19 mouse cellular contexts compared by ENCODE assay signal in the genomic region with DNA sequence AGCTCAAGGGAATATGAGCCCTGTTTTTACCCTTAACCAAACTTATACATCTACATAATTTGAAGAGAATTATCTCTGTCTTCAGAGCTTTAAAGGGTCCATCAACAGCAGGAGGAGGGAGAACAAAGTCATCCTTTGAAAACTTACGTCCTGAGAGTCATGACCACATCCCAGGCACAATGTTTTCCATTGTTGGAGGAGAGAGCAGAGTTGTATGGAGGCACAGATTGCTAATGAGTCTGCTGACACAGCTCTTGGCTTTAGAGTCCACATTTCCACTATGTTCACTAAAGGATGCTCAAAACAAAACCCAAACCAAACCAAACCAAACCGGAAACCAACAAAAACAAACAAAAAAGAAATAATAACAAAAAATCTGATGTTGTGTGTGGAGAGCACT. TPM values are rescaled to one million over a fixed set of nuclear protein-coding genes. Genes with fewer than 3 reads are reported as not detected.
"Had no signal": no experiment of that assay in that cellular context is flagged by ENCODE, and none has a peak within 500 bp of the region (broad histone marks: within the 10 kb centered on the region; RNA-seq: fewer than 3 reads in every experiment).

No protein-coding gene starts in this region.

- H3K36me3 ChIP-seq: midbrain, embryonic 10.5 days; midbrain, embryonic 12.5 days; neural tube, embryonic 13.5 days; neural tube, embryonic 15.5 days; stomach, embryonic 15.5 days had no signal

- H3K27me3 ChIP-seq: midbrain, embryonic 12.5 days; neural tube, embryonic 13.5 days; neural tube, embryonic 15.5 days; stomach, embryonic 15.5 days had no signal

- H3K4me1 ChIP-seq: midbrain, embryonic 10.5 days; midbrain, embryonic 12.5 days; neural tube, embryonic 13.5 days; neural tube, embryonic 15.5 days; stomach, embryonic 15.5 days had no signal

- ATAC-seq: midbrain, embryonic 16.5 days had no signal

- H3K9me3 ChIP-seq: midbrain, embryonic 10.5 days; midbrain, embryonic 12.5 days; neural tube, embryonic 13.5 days; neural tube, embryonic 15.5 days; stomach, embryonic 15.5 days had no signal

- H3K27ac ChIP-seq: midbrain, embryonic 10.5 days; midbrain, embryonic 12.5 days; neural tube, embryonic 13.5 days; neural tube, embryonic 15.5 days; stomach, embryonic 15.5 days; stomach, postnatal 0 days had no signal

- H3K4me3 ChIP-seq: midbrain, embryonic 10.5 days; midbrain, embryonic 12.5 days; myocyte; neural tube, embryonic 13.5 days; neural tube, embryonic 15.5 days; stomach, embryonic 15.5 days had no signal

- H3K9ac ChIP-seq: lung, embryonic 14.5 days; midbrain, embryonic 12.5 days; neural tube, embryonic 13.5 days; neural tube, embryonic 15.5 days; stomach, embryonic 15.5 days had no signal

- H3K4me2 ChIP-seq: lung, embryonic 14.5 days; midbrain, embryonic 12.5 days; neural tube, embryonic 13.5 days; neural tube, embryonic 15.5 days; stomach, embryonic 15.5 days had no signal

- DNase-seq: lung, adult 18-20 months; lung, embryonic 14.5 days; lung, postnatal 10 days; lung, postnatal 4 days; midbrain, embryonic 14.5 days; right cerebral cortex, postnatal 14 days; thymus, adult 18-20 months; thymus, postnatal 14 days; thymus, postnatal 36 days had no signal

RNA-seq across cellular contexts. Expression of a gene that starts 9.7 kb away (rescaled TPM):
- polyA plus RNA-seq: midbrain, embryonic 10.5 days; spleen, adult 2 months had no signal

RNA-seq across cellular contexts. Expression of a gene that starts 12.6 kb away (rescaled TPM):
- polyA plus RNA-seq: midbrain, embryonic 14.5 days; myocyte had no signal

RNA-seq across cellular contexts. Expression of a gene that starts 30.7 kb away (rescaled TPM):
- total RNA-seq: megakaryocyte-erythroid progenitor cell, adult 5-6 weeks had no signal
